Comparison of ENCODE assay signal across 10 mouse cellular contexts in the genomic region with DNA sequence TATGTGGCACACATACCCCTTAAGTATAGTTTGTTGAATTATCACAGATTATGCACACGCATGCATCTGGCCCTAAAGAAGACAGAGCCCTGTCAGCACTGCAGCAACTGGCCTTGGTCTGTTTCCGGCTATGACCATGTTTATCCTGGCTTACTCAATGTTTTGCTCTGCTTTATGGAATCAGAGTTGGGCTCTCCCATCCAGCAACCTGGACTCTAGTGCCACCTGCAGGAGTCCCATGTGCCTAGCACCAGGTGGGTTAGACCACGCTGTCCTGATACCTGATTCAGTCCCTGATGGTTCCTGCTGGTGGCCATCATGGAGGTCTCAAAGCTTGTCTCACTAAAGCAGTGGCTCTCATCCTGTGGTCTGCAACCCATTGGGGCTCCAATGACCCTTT.
DNase-seq lines count a peak whose midpoint lies in the region; ATAC-seq and TF ChIP-seq lines count a peak whose summit lies in the region.
"Had no signal": no experiment of that assay in that cellular context is flagged by ENCODE, and none has a peak within 500 bp of the region (broad histone marks: within the 10 kb centered on the region; RNA-seq: fewer than 3 reads in every experiment).

No protein-coding gene starts in this region.

- no peak overlapping the region for H3K27ac ChIP-seq in cerebellum, adult 2 months (ENCODE audit: insufficient read depth, low read length)
- H3K27ac ChIP-seq in liver, postnatal 0 days (ENCODE audit: low read depth): no peak overlapping the region
- no peak overlapping the region for H3K27ac ChIP-seq in liver, embryonic 11.5 days (ENCODE audit: low read depth, low read length)
- H3K27ac ChIP-seq: embryonic facial prominence, embryonic 12.5 days; hindbrain, embryonic 10.5 days had no signal

- no peak for TF ChIP-seq EP300 in liver, postnatal 0 days (IDR thresholded peaks at IDR 0.05; ENCODE audit: low read depth)

- H3K9me3 ChIP-seq in liver, postnatal 0 days (ENCODE audit: low read length): no peaks in the 10 kb centered on the region
- no peaks in the 10 kb centered on the region for H3K9me3 ChIP-seq in liver, embryonic 11.5 days (ENCODE audit: control insufficient read depth, low read length)
- H3K9me3 ChIP-seq: embryonic facial prominence, embryonic 12.5 days; hindbrain, embryonic 10.5 days had no signal

- 72% methylated on average over 3 of the region's 3 CpGs for WGBS in cerebellum, adult 2 months
- 55% methylated on average over 3 of the region's 3 CpGs for WGBS in liver, postnatal 0 days (ENCODE audit: insufficient replicate concordance)
- WGBS in liver, embryonic 11.5 days: 60% methylated on average over 3 of the region's 3 CpGs

- no peaks in the 10 kb centered on the region; the same call in 1 of the 2 replicates for H3K27me3 ChIP-seq in cerebellum, adult 2 months (ENCODE audit: control insufficient read depth, insufficient read depth, low read length)
- H3K27me3 ChIP-seq in liver, postnatal 0 days (ENCODE audit: insufficient read depth, low read length): no peaks in the 10 kb centered on the region
- H3K27me3 ChIP-seq in liver, embryonic 11.5 days (replicated peaks; ENCODE audit: control insufficient read depth, insufficient read depth, low read length): no peaks in the 10 kb centered on the region
- H3K27me3 ChIP-seq: embryonic facial prominence, embryonic 12.5 days had no signal

- no peak for DNase-seq in cerebellum, adult 2 months
- peak; percentile 33 for DNase-seq in liver, postnatal 0 days
- DNase-seq in liver, embryonic 11.5 days (ENCODE audit: low spot score): no peak
- peak; percentile 56 for DNase-seq in ES-CJ7 (ENCODE audit: low read depth, low spot score)
- DNase-seq in kidney, postnatal 36 days: peak; percentile 16 to 44
- no peak for DNase-seq in embryo, embryonic 10.5 days (ENCODE audit: low spot score)
- DNase-seq in embryo, embryonic 9.5 days (ENCODE audit: extremely low spot score): no peak

- no peak overlapping the region for H3K4me3 ChIP-seq in cerebellum, adult 2 months (replicated peaks; ENCODE audit: insufficient read depth, low read depth, low read length)
- H3K4me3 ChIP-seq in liver, postnatal 0 days (ENCODE audit: low read depth, low read length): no peak overlapping the region
- no peak overlapping the region for H3K4me3 ChIP-seq in liver, embryonic 11.5 days (ENCODE audit: low read depth, low read length)
- H3K4me3 ChIP-seq: embryonic facial prominence, embryonic 12.5 days; hindbrain, embryonic 10.5 days had no signal

- TF ChIP-seq POLR2A in cerebellum, adult 2 months (IDR thresholded peaks at IDR 0.05; ENCODE audit: borderline replicate concordance, insufficient read depth, low read length): no peak

- H3K36me3 ChIP-seq in liver, postnatal 0 days (replicated peaks; ENCODE audit: insufficient read depth, low read length): no peaks in the 10 kb centered on the region
- H3K36me3 ChIP-seq in liver, embryonic 11.5 days (ENCODE audit: control insufficient read depth, insufficient read depth, low read length): no peaks in the 10 kb centered on the region
- H3K36me3 ChIP-seq: embryonic facial prominence, embryonic 12.5 days; hindbrain, embryonic 10.5 days had no signal

- peak; percentile 29; the same call in 1 of the 2 replicates for TF ChIP-seq CTCF in cerebellum, adult 2 months (IDR thresholded peaks at IDR 0.05; ENCODE audit: borderline replicate concordance, insufficient read depth, low read depth, low read length)
- peak; percentile 62 for TF ChIP-seq CTCF in liver, postnatal 0 days (IDR thresholded peaks at IDR 0.05; ENCODE audit: low read depth)

- H3K4me2 ChIP-seq in liver, postnatal 0 days (ENCODE audit: low read depth, low read length): no peak overlapping the region
- no peak overlapping the region for H3K4me2 ChIP-seq in liver, embryonic 11.5 days
- H3K4me2 ChIP-seq: embryonic facial prominence, embryonic 12.5 days had no signal

- ATAC-seq in cerebellum, adult (ENCODE audit: insufficient number of reproducible peaks, low FRiP score, low TSS enrichment): no peak
- ATAC-seq in liver, postnatal 0 days: peak; percentile 45; the same call in 1 of the 2 replicates
- no peak for ATAC-seq in liver, embryonic 11.5 days (replicated peaks; ENCODE audit: low FRiP score)

- no peak overlapping the region for H3K9ac ChIP-seq in liver, postnatal 0 days (replicated peaks)
- no peak overlapping the region for H3K9ac ChIP-seq in liver, embryonic 11.5 days (ENCODE audit: low read depth, low read length)
- H3K9ac ChIP-seq: embryonic facial prominence, embryonic 12.5 days had no signal

- H3K4me1 ChIP-seq in cerebellum, adult 2 months (ENCODE audit: control insufficient read depth, insufficient read depth, low read length): no peaks in the 10 kb centered on the region
- no peaks in the 10 kb centered on the region for H3K4me1 ChIP-seq in liver, postnatal 0 days (ENCODE audit: insufficient read depth)
- no peaks in the 10 kb centered on the region; the same call in 1 of the 2 replicates for H3K4me1 ChIP-seq in liver, embryonic 11.5 days (replicated peaks; ENCODE audit: control insufficient read depth, insufficient read depth, low read length)
- H3K4me1 ChIP-seq: hindbrain, embryonic 10.5 days had no signal

Comparison
In these comparisons a context has a peak if more than half of its experiments do, and no peak if none do; other contexts are left out.
1. DNase-seq: peak in liver, postnatal 0 days (single experiment), ES-CJ7 (single experiment) and kidney, postnatal 36 days (2 of 2); none in cerebellum, adult 2 months (0 of 2), liver, embryonic 11.5 days (single experiment), embryo, embryonic 10.5 days (single experiment) and embryo, embryonic 9.5 days (single experiment).